Mouse (Mus musculus) embryonic facial prominence, embryonic 10.5 days (tissue): ENCODE data around the gene Shisa8. TPM values are rescaled to one million over a fixed set of nuclear protein-coding genes. Genes with fewer than 3 reads are reported as not detected.

Source experiments
- DNase-seq: peaks from one replicate; pipeline ENCODE4 v3.0.0-alpha.2; 2017; ENCODE audit warnings: low spot score
- H3K27ac ChIP-seq: fragments of 300-500 bp; sonication (generic); replicated peaks from 2 replicates; pipeline ENCODE4 v1.5.1; 2016; ENCODE audit warnings: mild to moderate bottlenecking
- H3K27me3 ChIP-seq: fragments of 300-500 bp; sonication (generic); replicated peaks from 2 replicates; pipeline ENCODE4 v1.6.1; 2016; ENCODE audit warnings: low read depth, mild to moderate bottlenecking; ENCODE audit not compliant: poor library complexity, severe bottlenecking
- H3K36me3 ChIP-seq: fragments of 300-500 bp; sonication (generic); replicated peaks from 2 replicates; pipeline ENCODE4 v1.6.1; 2016; ENCODE audit warnings: mild to moderate bottlenecking, moderate library complexity
- H3K4me1 ChIP-seq: fragments of 300-500 bp; sonication (generic); 2 replicates; pipeline ENCODE4 v1.6.1; 2016
- H3K4me3 ChIP-seq: fragments of 300-500 bp; sonication (generic); 2 replicates; pipeline ENCODE4 v1.5.1; 2016; ENCODE audit warnings: mild to moderate bottlenecking, moderate library complexity
- H3K9me3 ChIP-seq: fragments of 300-500 bp; sonication (generic); 2 replicates; pipeline ENCODE4 v1.6.1; 2016; ENCODE audit warnings: mild to moderate bottlenecking
- WGBS: fragments of 180-500 bp; shearing (Covaris S2); methylation state at CpG from one replicate; pipeline ENCODE4 v1.1.7; 2016; 5-methylcytosine and 5-hydroxymethylcytosine counted together
- polyA plus RNA-seq: library from polyadenylated mRNA; unstranded; fragments of >200 nt; fragmentation: Nextera tagmentation; extraction: Ambion mirVana; gene quantifications from 2 replicates; pipeline ENCODE4 v1.2.1, GENCODE M21; 2016

Shisa8 gene
- polyA plus RNA-seq, 1 experiment from 2014 or later, result 0.35 TPM

- DNase-seq, result no peak
- Histone ChIP-seq H3K4me3 (no peak overlapping the region), H3K27ac (no peak overlapping the region), H3K4me1 (no peaks in the 10 kb centered on the region), H3K9me3 (no peaks in the 10 kb centered on the region), H3K27me3 (no peaks in the 10 kb centered on the region), H3K36me3 (peaks cover 100% of the 10 kb centered on the region)
- WGBS, result 71% methylated on average over 8 of the region's 8 CpGs
Measured at GRCm38 (mm10) chr15:82192617-82193016, 20.0 kb downstream of the Shisa8 start.

DNA sequence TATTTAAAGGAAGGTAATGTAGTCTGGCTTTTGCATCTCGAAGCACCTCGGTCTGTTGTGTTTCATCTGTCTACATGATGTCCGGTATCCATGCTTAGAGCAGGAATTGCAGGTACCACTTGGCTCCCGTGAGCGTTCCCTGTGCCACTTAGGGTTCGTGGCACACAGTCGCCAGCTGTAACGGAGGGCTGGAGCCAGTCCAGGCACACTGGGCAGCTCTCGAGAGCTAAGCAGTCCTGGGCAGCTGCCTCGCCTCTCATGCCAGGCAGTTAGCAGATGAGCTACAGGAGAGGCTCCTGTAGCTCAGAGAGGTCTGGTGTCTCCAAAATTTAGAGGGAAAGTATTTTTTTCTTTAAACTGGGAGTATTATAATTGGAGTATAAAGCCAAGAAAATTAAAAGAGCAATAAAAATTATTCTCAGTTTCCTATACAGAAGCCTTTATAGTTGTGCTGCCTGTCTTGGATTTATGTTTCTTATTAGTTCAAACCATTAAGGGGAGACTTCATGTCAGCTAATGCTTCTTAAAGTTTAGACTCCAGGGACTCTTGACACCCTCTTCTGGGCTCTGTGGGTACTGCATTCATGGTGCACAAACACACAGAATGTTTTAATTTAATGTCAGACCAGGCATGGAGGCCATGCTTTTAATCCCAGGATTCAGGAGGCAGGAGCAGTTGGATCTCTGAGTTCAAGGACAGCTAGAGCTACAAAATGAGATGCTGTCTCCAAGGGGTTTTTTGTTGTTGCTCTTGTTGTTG is 24.0 kb downstream of the Shisa8 start:
- H3K4me3 ChIP-seq, result no peak overlapping the region
- no peaks in the 10 kb centered on the region for H3K9me3 ChIP-seq
- peak; percentile 42 for DNase-seq
- WGBS, result 96% methylated on average over 10 of the region's 10 CpGs
- peaks cover 100% of the 10 kb centered on the region for H3K36me3 ChIP-seq
- H3K27ac ChIP-seq, result no peak overlapping the region
- no peaks in the 10 kb centered on the region for H3K4me1 ChIP-seq
- H3K27me3 ChIP-seq, result no peaks in the 10 kb centered on the region

DNA sequence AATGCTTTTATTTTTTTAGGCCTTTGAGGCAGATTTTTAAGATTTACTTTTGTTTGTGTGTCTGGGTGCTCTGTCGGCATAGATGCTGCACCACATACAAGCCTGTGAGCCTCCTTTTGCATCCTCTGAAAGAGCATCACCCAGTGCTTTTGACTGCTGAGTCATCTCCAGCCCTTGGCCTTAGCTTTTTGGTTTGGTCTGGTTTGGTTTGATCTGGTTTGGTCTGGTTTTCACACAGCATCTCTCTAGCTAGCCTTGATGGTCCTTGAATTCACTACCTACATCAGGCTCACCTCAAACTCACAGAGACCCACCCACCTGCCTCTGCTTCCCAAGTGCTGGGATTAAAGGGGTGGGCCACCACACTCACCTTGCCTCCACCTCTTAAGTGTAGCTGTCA is 24.7 kb downstream of the Shisa8 start:
- Histone ChIP-seq H3K4me1 (no peaks in the 10 kb centered on the region), H3K9me3 (no peaks in the 10 kb centered on the region), H3K4me3 (no peak overlapping the region), H3K27ac (no peak overlapping the region), H3K36me3 (peaks cover 100% of the 10 kb centered on the region), H3K27me3 (no peaks in the 10 kb centered on the region)
- no peak for DNase-seq
- WGBS, result 94% methylated on average over 1 of the region's 1 CpGs

GRCm38 (mm10) chr15:82187401-82187800 is 25.2 kb downstream of the Shisa8 start:
- Histone ChIP-seq H3K36me3 (peaks cover 100% of the 10 kb centered on the region), H3K27ac (no peak overlapping the region), H3K4me3 (no peak overlapping the region), H3K4me1 (no peaks in the 10 kb centered on the region), H3K9me3 (peaks cover 1% of the 10 kb centered on the region), H3K27me3 (no peaks in the 10 kb centered on the region)
- no peak for DNase-seq
- 87% methylated on average over 4 of the region's 4 CpGs for WGBS

DNA sequence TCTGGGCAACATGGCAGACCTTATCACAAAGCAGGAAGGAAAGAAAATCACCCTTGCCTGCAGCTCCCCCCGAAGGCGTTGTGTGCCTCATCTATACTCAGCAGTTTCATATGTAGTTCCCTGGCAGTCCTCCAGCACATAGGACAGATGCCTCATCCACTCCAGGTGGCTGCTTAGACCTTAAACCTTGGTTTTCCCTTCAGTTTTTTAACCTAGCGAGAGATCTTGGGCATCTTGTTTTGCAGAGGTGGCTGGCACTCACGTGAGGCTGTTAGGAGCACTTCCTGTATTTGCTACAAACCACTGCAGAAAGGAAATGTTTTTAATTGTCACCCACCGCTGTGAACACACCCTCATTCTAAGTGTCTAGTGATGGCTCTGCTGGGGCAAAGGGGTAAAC is 25.7 kb downstream of the Shisa8 start:
- Histone ChIP-seq H3K27me3 (no peaks in the 10 kb centered on the region), H3K36me3 (peaks cover 100% of the 10 kb centered on the region), H3K4me1 (no peaks in the 10 kb centered on the region), H3K27ac (no peak overlapping the region), H3K9me3 (peaks cover 6% of the 10 kb centered on the region), H3K4me3 (no peak overlapping the region)
- DNase-seq, result no peak
- WGBS, result 92% methylated on average over 5 of the region's 5 CpGs

DNA sequence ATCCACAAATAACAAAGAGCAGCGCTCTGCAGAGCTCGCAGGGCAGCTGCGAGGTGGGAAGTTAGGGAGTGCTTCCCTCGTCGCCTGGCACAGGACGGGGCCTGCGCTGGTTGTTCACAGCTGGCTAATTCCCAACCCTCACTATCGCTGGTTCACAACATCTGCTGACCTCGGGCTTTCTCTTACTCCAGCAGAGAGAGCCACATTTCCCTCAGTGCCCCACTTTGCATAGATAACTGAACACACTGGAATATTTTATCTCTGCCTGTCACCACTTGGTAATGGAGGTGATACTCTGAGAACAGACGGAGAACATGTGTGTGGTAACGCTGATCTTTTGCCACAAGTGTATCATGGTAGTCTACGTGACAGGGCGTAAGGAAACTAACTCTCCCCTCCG is 26.5 kb downstream of the Shisa8 start:
- no peaks in the 10 kb centered on the region for H3K27me3 ChIP-seq
- no peak for DNase-seq
- peaks cover 100% of the 10 kb centered on the region for H3K36me3 ChIP-seq
- no peak overlapping the region for H3K27ac ChIP-seq
- 85% methylated on average over 14 of the region's 14 CpGs for WGBS
- no peaks in the 10 kb centered on the region for H3K4me1 ChIP-seq
- no peak overlapping the region for H3K4me3 ChIP-seq
- H3K9me3 ChIP-seq, result peaks cover 10% of the 10 kb centered on the region

DNA sequence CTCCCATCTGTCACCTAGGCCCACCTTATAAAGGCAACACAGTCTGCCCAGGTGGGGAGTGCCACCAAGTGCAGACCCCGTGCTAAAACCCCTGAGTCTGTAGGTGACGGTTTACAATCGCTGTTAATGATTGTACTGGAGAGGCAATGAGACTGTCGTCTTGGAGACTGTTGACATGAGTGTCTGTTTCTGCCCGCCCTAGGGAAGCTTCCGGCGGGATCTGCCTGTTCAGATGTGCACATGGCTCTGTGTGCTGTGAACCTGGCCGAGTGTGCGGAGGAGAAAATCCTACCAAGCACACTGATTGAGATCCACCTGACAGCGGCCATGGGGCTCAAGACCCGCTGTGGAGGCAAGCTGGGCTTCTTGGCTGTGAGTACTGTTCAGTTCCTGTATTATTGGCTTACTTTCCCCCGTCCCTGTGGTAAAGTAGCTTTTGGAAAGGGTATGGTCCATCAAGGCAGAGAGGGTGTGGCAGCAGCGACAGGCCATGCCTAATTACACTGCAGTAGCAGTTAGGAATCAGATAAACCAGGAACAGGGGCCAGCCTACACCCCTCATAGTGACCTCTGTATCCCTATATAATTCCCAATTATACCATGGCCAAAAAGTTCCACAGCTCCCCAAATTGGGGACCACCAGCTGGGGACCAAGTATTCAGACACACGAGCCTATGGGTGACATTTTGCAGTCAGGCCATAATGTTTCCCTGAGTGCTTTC is 27.4 kb downstream of the Shisa8 start:
- Histone ChIP-seq H3K27ac (peak overlapping the region; percentile 3; the same call in 1 of the 2 replicates), H3K9me3 (peaks cover 10% of the 10 kb centered on the region), H3K4me1 (no peaks in the 10 kb centered on the region), H3K27me3 (no peaks in the 10 kb centered on the region), H3K4me3 (no peak overlapping the region), H3K36me3 (peaks cover 100% of the 10 kb centered on the region)
- DNase-seq, result no peak
- WGBS, result 92% methylated on average over 14 of the region's 14 CpGs

GRCm38 (mm10) chr15:82184656-82185055 is 28.0 kb downstream of the Shisa8 start:
- Histone ChIP-seq H3K9me3 (peaks cover 13% of the 10 kb centered on the region), H3K4me1 (no peaks in the 10 kb centered on the region), H3K27ac (peak overlapping the region; percentile 3; the same call in 1 of the 2 replicates), H3K4me3 (no peak overlapping the region), H3K27me3 (no peaks in the 10 kb centered on the region), H3K36me3 (peaks cover 100% of the 10 kb centered on the region)
- no peak for DNase-seq
- 88% methylated on average over 10 of the region's 10 CpGs for WGBS

DNA sequence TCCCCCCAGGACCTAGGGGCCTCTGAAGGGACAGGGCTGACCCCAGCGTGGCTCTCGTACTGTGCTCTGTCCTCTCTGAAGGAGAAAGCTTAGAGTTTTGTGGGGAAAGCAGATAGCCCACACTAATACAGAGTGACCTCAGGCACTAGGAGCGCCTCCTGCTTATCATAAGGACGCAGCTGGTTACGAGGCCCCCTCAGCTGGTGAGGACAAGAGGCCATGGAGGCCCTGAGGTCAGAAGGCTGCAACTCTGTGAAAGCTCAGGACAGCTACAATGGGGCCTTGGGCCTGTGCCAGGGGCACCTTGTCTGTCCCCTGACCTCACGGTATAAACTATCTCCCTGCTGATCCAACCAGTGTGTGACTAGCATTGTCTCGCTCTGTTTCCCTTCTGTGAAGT is 28.4 kb downstream of the Shisa8 start:
- H3K27ac ChIP-seq, result peak overlapping the region; percentile 24

GRCm38 (mm10) chr15:82183596-82183995 is 29.0 kb downstream of the Shisa8 start:
- H3K4me3 ChIP-seq, result no peak overlapping the region
- H3K9me3 ChIP-seq, result peaks cover 14% of the 10 kb centered on the region
- no peaks in the 10 kb centered on the region for H3K4me1 ChIP-seq
- H3K27ac ChIP-seq, result peak overlapping the region; percentile 24; the same call in 1 of the 2 replicates
- H3K36me3 ChIP-seq, result peaks cover 100% of the 10 kb centered on the region
- H3K27me3 ChIP-seq, result no peaks in the 10 kb centered on the region
- 60% methylated on average over 10 of the region's 10 CpGs for WGBS
- no peak for DNase-seq

More for the DNA sequence above, 28.4 kb downstream of the Shisa8 start:
- Histone ChIP-seq H3K27me3 (no peaks in the 10 kb centered on the region), H3K9me3 (peaks cover 14% of the 10 kb centered on the region), H3K4me1 (no peaks in the 10 kb centered on the region), H3K4me3 (no peak overlapping the region), H3K36me3 (peaks cover 100% of the 10 kb centered on the region)
- 77% methylated on average over 7 of the region's 7 CpGs for WGBS
- no peak for DNase-seq

DNA sequence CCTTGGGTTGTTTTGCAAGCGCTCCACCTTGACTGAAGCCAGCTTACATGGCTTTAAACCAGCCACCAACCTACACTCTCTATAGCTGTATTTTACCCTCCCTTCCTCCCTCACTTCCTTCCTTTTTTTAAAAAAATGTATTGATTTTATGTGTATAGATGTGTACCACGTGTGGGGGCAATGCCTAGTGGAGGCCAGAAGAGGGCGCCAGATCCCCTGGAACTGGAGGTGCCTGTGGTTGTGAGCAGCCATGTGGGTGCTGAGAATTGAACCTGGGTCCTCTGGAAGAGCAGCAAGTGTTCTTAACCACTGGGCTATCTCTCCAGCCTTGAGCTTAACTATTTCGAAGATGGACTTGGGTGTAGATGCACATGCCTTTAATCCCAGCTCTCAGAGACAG is 30.3 kb downstream of the Shisa8 start:
- H3K4me3 ChIP-seq, result no peak overlapping the region
- H3K9me3 ChIP-seq, result peaks cover 14% of the 10 kb centered on the region
- H3K27ac ChIP-seq, result no peak overlapping the region
- H3K4me1 ChIP-seq, result no peaks in the 10 kb centered on the region
- no peak for DNase-seq
- H3K36me3 ChIP-seq, result peaks cover 100% of the 10 kb centered on the region
- 97% methylated on average over 4 of the region's 4 CpGs for WGBS
- no peaks in the 10 kb centered on the region for H3K27me3 ChIP-seq

- no peak for DNase-seq
- peaks cover 100% of the 10 kb centered on the region for H3K36me3 ChIP-seq
- no peak overlapping the region for H3K27ac ChIP-seq
- no peaks in the 10 kb centered on the region for H3K27me3 ChIP-seq
- H3K4me1 ChIP-seq, result no peaks in the 10 kb centered on the region
- peaks cover 14% of the 10 kb centered on the region for H3K9me3 ChIP-seq
- 94% methylated on average over 5 of the region's 5 CpGs for WGBS
- no peak overlapping the region for H3K4me3 ChIP-seq
Measured at GRCm38 (mm10) chr15:82181131-82181530, 31.5 kb downstream of the Shisa8 start.

GRCm38 (mm10) chr15:82177743-82178290 is 34.8 kb downstream of the Shisa8 start:
- DNase-seq, result no peak
- WGBS, result 91% methylated on average over 7 of the region's 7 CpGs
- no peaks in the 10 kb centered on the region for H3K27me3 ChIP-seq
- H3K27ac ChIP-seq, result no peak overlapping the region
- no peaks in the 10 kb centered on the region for H3K4me1 ChIP-seq
- peaks cover 14% of the 10 kb centered on the region for H3K9me3 ChIP-seq
- H3K36me3 ChIP-seq, result peaks cover 100% of the 10 kb centered on the region
- H3K4me3 ChIP-seq, result no peak overlapping the region
